Mouse (Mus musculus): ENCODE results near the gene Adarb2.

GRCm38 (mm10) chr13:8493363-8493762 is 290.7 kb downstream of the Adarb2 start:
- TF ChIP-seq CTCF (IDR thresholded peaks at IDR 0.05; ENCODE audit: low read depth): no peak
- TF ChIP-seq EP300 (IDR thresholded peaks at IDR 0.05; ENCODE audit: low read depth): no peak
